Mouse (Mus musculus): ENCODE results near the gene Ppara.

The Ppara gene

DNA sequence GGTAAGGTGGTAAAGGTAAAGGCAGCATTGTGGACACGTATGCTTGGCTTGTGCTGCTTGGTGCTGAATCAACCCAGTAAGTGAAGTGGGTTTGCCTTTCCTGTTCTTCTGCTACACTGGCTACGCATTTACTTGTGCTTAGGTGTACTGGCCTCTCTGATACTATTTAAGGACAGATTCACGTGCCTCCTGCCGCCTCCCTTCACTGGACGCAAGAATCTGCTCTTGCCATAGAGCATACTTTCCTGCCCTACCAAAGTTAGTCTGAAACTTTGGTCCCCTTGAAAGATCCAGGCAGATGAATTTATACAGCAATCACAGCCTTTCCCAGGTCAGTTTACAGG lies 75.7 kb downstream of the Ppara start:
- no peak for DNase-seq

DNA sequence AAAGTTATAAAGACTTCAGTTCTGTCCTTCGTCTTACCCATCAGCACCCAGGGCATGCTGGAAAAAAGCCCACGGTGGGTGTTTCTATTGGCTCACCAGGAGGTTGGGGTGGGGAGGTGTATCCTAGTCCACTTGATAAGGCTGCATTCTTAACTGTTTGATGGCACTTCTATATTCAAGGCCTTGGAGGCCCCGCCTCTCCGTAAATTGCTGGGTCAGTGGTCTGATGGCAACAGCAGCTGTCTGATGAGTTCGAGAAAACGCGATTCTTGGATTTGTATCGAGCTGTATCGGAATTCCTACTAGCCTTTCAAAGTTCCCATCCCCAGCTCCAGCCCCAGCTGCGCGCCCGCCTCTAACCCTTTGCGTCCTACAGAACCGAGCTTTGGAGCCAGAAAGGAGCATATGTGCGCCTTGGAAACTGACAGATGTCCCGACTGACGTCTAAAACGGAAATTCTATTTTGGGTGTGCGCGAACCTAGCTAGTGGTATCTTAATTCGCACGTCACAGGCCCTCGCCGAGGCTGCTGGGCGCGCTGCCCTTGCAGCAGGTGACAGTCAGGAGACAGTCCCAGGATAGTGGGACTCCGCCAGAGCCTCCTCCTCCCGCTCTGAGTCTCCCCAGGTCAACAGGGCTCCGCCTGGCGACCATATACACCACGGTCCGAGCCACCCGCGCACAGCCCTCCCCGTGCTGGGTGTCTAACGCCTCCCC lies 76.2 kb downstream of the Ppara start:
- peak; percentile 69 to 81 for DNase-seq

DNA sequence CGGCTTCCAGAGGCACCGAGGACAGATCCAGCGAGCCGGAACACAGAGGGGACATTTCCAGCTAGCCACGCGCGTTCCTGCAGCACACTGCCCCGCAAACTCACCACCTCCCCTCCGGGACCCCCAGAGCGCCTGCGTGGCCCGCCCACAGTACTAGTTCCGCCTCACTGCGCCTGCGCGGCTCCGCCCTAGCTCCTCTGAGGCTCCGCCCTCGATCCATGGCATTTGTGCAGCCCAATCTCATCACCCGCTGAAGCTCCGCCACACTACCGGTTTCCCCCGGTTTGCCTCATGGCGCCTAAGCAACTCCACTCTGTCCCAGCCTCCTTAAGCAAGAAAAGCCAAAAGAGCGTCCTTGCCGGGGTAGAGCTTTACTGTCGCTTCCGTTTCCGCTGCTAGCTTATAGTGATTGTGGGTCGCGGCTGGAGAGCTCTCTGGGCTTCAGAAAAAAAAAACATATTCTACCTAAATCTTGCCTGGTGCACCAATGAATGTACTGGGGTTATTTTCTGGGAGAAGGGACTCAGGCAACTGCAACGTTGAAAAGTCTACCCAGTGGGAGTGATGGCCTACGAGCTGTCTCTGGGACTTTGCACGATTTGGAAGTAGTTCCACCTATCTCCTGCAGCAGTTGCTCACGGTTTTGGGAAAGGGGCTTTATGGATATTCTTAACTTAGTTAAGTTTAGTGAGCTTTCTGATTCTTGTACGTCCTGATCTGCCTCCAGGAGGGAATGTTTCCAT lies 76.9 kb downstream of the Ppara start, which contains the start of gene Cdpf1:
Cdpf1 (minus strand) TSS at position 163 of the 743 bp plus-strand sequence.
- peak; percentile 98 to 99 for DNase-seq

DNA sequence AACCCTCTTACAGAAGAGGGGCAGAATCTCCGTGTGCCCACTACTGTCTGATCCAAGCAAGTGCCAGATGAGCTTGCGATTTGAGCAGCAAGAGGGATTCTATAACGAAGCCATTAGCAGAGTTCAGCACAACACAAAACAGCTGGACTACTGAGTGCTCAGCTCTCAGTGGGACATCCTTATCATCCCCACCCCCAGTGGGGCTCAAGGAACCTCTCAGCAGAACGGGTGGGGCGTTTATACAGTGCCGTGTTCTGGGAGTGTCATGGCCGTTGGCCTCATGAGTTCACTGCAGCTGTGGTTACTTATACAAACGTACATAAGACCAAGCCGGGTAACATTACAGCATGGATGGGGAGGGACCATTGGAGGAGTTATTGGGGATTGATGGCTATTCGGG lies 78.6 kb downstream of the Ppara start:
- no peak for DNase-seq

DNA sequence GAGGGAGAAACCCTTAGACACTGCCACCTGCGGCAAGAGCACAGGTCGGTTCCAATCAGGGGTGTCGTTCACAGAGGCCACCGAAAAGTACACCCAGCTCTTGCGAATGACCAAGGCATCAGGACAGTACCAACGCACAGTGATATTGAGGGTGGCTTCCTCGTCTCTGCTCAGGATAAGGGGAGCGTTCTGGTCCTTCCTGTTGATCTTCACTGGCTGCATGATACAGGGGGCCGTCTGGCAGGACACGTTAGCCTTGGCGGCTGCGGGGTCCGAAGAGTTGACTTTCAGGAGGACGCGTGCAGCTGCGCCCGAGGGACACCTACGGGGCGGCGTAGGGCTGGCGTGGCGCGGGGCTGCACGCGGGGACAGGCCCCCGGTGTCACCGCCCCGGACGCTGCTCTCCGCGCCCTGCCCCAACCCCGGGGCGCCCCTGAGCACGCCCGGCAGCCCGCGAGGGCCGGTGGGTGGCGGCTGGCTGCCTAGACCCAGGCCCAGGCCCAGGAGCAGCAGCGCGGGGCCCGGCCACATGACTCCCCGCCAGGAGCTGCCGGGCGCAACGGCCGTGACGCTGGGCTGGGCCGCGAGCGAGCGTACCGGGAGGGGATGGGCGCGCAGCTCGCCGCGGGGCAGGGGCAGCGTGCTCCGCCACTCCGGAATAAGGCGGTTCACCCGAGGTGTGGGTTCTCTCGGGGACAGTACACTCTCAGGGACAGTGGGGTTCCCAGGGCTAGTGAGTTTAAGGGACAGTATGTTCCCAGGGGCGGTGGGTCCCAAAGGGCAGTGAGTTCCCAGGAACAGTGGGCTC lies 86.6 kb downstream of the Ppara start, which contains the start of gene Pkdrej:
Pkdrej (minus strand) TSS at position 532 of the 808 bp plus-strand sequence.
- DNase-seq = no peak

DNA sequence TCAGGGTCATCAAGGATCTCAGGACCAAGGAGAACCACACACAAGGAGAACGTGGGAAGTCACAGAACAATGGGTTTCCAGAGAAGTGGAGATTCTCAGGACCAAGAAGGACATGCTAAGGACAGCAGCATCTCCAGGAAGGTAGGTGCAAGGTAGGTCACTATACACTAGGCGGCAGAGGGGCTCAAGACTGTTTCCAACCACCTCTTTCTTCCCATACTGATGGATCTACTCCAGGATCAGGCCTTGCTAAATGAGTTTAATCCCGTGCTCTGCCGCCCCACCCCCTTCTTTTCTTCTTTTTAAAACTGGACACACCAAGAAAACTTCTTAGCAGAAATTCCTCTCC lies 87.2 kb downstream of the Ppara start:
- DNase-seq = peak in 1 of 2 experiments; percentile 36

DNA sequence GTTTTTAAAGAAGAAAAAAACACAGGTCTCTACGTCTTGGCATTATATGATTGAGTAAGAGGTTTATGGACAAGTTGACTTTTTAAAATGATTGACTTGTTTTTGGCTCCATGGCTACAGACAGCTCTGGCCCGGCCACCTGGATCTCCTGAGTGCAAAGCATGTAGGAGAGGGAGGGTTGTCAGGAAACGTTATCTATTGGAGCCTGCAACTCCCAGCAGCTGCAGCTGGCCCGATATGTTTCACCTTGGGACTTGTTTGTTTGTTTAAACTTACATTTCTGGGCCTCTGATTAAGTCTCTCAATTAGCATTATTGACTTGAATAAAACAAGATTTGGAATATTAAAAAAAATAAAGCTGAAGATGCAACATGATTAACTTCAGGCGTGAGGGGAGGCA lies 91.9 kb downstream of the Ppara start:
- no peak for DNase-seq

DNA sequence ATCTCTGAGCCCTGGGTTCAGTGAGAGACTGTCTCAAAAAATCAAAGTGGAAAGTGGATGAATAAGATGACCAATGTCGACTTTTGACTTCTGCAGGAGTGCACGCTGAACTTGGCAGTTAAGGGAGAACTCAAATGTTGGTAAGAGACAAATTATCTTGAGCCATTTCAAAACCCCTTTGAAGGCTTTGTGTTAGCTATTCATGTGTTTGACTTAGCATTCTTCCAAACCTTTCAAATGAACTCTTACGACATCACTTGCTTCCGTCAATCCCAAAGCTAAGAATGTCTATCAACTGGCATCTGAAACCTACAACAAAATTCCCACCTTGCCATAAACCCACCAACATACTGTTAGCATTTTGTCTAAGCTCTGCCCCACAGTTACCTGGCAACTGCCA lies 93.3 kb downstream of the Ppara start:
- no peak for DNase-seq

DNA sequence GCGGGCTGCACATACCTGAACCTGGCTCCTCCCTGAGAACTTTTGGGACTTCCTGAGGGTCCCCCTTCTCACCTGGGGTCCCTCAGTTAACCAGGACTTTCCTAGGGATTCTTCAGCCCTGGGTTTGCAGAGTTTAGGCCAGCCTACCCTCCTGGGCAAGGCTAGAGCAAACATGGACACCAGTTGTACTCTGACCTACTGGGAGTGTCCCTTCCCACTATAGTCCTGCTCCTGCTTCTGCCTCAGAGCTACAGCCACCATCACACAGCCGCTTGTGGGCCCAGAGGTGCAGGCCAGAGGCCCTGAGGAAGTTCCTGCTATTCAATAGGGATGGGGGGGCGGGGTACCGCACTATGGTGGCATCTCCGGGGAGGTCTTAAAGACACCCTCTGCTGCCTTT lies 94.7 kb downstream of the Ppara start:
- no peak for DNase-seq

DNA sequence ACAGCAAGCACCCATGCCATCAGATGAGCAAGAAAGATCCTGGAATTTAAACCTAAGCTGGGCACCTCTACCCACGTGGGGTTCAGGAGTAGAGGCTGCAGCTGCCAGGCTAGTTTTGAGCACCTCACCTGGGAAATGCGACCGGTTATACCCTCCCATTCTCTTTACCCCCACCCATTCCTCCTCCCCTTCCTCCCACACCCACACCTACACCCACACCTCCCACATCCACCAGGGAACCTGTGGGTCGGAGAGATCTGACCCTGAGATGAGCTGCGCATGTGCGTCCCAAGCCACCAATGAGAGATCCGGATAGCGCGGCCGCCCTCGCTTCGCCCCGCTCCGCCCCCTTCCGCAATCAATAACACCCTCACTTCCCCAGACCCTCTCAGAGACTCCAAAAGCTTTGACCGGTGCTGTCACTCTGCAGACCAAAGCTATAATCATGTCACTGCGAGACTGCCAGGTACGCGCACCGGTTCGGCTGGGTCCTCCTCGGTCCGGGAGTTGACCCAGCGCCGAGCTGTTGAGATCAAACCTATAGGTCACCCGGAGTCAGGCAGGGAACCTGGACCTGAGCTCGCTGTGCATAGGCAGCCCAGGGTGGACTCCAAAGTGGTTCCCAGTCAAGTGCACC lies 97.3 kb downstream of the Ppara start, which contains the start of gene Ttc38:
Ttc38 (plus strand) TSS at position 353 of the 637 bp plus-strand sequence.
- DNase-seq = peak; percentile 92 to 95

DNA sequence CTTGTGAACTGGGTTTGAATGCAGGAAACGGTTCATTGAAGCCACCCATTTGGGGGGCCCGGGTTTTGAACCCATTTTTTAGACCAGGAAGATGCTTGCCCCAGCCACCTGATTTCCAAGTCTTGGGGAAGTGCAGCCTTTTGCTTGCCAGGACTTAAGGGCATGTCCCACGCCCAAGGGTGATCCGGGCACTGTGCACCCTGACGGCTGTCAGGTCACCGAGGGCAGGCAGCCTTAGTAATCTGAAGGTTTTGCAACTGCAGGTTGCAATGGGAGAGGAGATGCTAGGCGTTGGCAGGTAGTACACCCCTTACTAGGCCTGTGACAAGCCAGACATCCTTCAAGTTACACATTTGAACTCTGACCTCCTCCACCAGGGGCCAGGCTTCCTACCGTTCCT lies 97.8 kb downstream of the Ppara start:
- DNase-seq = peak in 1 of 2 experiments; percentile 35

DNA sequence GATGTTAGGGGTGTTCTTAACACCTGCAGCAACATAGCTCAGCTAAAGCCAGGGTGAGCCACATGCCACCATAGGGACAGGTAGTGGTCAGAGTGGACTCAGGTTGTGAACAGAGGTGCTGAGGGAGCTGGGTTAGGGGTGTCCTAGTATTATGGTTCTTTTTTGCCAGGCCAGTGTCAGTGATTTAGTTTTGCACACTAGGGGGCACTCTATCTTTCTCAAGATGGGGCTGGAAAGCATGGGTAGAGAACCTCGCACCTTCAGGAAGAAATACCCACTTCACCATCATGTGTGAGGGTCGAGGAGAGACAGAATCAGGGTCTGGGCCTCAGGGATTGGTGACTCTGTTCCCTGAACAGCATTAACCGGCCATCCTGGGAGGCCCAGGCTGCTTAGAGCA lies 100.6 kb downstream of the Ppara start:
- DNase-seq = no peak

DNA sequence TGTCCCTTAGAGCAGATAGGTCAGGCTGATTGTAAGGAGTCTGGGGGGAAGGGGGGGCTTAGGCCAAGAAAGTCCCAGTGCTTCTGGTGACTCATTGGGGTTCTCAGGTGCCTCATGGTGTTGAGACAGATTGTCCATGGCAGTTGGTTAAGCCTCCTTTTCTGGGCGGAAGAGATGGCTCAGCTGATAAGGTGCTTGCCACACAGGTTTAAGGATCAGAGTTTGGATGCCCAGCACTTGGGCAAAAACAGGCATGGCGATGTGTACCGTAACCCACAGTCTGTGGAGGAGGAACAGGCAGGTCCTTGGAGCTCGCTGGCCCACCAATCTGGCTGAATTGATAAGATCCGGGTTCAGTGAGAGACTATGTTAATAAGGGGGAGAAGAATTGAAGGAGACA lies 102.1 kb downstream of the Ppara start:
- no peak for DNase-seq

DNA sequence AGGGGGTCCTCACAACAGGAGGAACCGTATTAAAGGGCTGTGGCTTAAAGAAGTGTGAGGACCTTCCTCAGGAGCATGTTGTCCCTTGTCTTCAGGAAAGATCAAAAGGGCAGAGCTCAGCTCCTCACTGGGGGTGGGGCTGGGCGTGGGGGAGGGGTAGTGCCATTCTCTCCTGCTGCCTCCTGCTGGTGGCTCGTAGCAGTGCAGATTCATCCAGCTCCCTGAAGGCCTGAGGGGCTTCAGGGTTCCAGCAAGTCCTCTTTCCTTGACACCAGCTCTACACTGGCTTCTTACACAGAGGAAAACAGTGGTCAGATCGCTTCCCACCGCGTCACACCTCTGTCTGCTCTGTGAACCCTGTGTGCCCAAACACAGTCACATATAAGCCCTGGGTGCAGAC lies 106.2 kb downstream of the Ppara start:
- DNase-seq = no peak

DNA sequence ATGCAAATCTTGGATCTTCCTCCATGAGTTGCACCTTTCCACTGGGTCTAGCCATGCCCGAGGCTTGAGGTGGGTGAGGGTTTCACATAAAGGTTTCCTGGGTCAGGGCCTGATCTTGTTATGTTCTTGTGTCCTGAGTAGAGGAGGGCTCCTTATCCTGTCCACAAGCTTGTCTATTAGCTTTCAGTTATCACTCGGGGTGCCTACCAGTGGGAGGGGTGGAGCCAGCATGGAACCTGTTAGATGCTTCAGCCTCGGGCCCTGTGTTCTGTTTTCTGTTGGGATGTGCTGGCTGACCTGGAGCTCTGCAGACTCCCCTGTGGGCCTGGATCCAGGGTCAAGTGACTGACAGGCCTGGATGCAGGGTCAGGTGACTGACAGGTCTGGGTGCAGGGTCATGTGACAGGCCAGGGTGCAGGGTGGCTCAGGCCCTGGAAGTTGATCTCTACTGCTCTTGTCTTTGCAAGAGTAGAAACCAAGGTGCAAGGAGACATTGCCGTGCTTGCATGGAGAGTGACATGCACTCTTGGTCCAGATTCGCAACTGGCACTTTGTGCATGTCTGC lies 107.1 kb downstream of the Ppara start:
- no peak for DNase-seq

DNA sequence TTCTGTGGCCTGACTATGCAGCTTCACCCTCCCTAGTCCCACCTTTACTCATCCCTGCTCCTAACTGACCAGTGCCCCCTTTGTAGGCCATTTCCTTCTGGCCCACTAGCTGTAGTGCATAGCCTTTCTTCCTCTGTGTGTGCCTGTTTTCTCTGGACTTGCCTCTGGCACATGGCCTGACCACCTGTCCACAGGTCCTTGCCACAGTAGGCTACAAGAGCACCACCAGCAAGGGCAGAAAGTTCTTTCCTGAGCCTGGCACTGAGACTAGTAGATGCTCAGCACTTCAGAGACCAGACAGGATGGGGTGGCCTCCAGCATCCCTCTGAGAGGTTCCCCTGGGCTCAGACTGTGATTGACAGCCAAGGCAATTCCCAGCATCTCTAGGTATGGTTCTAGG lies 110.3 kb downstream of the Ppara start:
- no peak for DNase-seq

DNA sequence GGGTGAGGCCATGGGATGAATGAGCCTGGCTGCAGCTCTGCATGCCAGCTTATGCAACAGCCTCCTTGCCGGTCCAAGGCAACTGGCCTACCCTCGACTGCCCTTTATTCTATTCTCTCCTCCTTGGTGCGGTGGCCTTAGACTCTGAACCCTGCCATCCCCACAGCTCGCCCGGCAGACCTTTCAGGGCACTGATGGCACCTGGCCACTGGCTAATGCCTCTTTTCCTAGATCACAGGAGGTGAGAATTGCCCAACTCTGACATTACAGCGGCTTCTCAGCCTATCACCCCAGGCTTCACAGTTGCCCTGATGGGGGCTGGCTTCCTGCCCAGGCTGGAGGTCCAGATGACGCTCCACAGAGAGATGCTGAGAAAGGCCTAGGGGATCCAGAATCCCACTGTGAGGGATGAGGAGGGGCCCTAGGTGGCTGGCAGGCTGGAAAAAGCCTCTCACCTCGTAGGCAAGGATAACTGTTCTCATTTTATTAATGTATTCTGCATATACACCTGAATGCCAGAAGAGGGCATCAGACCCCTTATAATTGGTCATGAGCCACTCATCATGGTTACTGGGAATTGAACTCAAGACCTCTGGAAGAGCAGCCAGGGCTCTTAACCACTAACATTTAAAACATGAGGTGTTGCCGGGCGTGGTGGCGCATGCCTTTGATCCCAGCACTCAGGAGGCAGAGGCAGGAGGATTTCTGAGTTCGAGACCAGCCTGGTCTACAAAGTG lies 117.0 kb downstream of the Ppara start:
- no peak for DNase-seq

All from lung, adult 18-20 months (tissue).